Mouse (Mus musculus) ovary, postnatal 36 days (tissue): ENCODE measurements at regions not wholly inside any gene's neighbourhood (a gene's known extent, or its start where the extent isn't known, plus 50 kb on each side); places are given as distances from the start of the nearest gene placed in this dataset.

Source experiments
- DNase-seq: peaks from one replicate; pipeline ENCODE4 v3.0.0; 2022; ENCODE audit warnings: low spot score, mixed read lengths

- no peak for DNase-seq
Observed at GRCm38 (mm10) chr2:78804931-78805330, 63.0 kb upstream of the Ube2e3 start.

DNA sequence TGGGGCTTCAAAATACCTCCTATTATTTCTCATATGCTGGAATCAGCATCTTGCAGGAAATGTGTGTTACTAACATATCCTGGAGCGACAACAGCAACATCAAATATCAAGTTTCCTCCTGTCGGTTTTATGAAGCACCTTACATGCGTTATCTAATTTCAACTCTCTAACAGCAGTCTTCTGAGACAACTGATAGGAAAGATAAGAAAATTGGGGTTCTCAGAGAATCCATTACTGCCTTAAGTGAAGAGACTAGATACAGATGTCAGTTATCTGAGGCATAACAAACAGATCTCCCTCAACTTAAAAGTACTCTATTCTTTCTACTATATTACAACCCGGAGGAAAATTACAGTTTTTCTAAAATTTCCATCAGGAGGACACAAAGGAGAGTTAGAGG lies 64.4 kb upstream of the Ube2e3 start:
- no peak for DNase-seq

GRCm38 (mm10) chr2:78795446-78795845 lies 72.5 kb upstream of the Ube2e3 start:
- DNase-seq: no peak

- DNase-seq: no peak
Observed at GRCm38 (mm10) chr2:78794734-78795133, 73.2 kb upstream of the Ube2e3 start.

DNA sequence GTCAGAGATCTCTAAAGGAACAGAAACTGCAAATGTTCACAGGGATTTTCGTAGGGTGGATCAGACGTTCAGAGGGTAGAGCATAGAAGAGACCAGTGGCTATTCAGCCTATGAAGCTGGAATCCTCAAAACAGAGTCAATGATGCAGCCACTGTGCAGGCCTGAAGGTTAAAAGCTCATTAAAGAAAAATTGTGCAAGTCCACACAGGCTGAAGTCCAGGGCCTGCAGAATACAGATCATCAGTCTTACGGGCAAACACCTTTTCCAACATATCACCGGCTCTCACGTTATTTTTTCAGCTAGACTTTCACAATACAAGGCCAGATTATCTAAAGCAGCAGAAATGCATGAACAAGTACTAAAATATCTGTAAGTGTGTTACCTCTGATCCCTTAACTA lies 78.8 kb upstream of the Ube2e3 start:
- no peak for DNase-seq

GRCm38 (mm10) chr2:78788222-78788621 lies 79.7 kb upstream of the Ube2e3 start:
- DNase-seq: no peak

DNA sequence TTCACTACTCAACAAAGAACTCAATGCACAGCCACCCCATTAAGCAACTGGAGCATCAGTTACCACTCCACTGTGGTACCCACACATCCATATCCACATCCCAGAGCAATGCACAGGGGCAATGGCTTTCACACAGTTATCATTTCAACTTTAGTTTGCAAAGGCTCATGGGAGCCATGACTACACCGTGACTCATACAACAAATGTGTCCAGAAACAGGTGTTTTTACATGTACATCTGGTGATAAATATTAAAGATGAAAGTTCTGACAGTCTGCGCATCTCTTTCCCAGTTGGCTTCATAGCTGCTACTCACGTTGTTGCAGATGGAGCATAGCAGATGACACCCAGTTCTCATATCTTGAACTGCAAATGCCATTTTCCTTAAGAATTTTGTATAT lies 88.0 kb upstream of the Ube2e3 start:
- no peak for DNase-seq

DNA sequence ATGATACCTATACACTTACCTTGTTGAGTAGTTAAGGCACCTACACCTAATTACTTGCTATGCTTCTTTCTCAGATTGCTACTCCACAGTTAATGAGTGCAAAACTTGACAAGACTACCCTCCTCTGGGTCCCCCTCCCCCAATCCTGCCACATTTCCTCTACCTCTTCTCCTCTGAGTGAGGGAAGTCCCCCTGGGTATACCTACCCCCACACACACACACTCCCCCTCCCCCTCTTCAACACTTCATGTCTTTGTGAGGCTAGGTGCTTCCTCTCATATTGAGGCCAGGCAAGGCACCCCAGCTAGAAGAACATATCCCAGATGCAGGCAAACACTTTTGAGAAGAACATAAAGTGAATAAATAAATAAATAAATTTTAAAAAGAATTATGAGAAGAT lies 90.3 kb upstream of the Ube2e3 start:
- no peak for DNase-seq

DNA sequence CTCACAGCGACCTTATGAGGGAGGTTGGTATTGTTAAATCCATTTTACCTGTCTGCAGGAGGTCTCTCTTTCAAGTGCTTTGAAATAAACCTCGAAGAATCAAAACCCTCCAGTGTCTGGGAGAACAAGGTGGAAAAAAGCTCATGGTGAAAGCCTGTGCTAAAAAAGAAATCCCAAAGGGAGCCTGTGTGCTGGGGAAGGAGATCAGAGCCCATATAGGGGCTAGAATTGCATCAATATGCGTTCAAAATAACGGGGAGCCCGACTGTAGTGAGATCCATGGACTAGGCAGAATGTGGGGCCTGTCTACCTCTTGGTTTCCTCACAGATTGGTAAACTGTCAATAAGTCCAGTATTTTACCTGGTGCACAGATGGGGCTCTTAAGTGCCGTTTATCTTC lies 113.6 kb upstream of the Ube2e3 start:
- DNase-seq: no peak

DNA sequence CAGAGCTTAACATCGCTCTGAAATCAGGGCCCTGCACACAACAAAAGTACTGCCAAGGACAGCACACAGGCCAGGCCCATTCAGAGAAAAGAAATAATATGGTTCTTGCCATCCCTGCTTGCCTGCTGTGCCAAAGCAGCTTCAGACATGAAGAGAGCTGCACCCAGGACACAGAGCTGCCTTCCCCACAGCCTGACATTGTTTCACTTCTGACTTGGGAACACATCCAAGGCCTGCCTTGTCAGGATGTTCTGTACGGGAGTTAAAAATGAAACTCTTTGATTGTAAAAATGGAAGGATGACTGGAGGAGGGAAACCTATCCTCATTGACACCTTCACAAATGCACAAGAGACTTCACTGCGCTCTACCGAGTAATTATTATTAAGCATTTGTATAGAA lies 114.0 kb upstream of the Ube2e3 start:
- no peak for DNase-seq

DNA sequence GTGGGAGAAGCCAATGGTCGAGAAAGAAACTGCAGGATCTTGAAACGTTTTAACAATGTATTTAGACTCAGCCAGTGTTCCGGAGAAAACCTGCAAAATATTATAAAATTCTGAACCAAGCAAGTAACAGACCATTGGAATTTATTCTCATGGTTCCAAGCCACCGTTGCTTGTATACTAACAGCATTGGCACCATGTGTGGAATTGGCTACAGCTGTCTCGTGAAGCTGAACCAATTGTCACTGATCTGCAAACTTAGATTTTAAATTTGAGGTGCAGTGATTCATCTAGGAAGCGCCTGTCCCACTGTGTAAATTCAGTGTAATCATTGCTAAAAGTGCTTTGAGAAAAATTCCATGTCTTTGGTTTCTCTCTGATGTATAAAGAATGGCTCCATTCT lies 137.8 kb upstream of the Ube2e3 start:
- no peak for DNase-seq

- DNase-seq: no peak
Observed at GRCm38 (mm10) chr2:78726060-78726459, 141.9 kb upstream of the Ube2e3 start.

GRCm38 (mm10) chr2:78724416-78724815 lies 143.5 kb upstream of the Ube2e3 start:
- no peak for DNase-seq

- DNase-seq: no peak
Observed at GRCm38 (mm10) chr2:78723423-78723822, 144.5 kb upstream of the Ube2e3 start.

DNA sequence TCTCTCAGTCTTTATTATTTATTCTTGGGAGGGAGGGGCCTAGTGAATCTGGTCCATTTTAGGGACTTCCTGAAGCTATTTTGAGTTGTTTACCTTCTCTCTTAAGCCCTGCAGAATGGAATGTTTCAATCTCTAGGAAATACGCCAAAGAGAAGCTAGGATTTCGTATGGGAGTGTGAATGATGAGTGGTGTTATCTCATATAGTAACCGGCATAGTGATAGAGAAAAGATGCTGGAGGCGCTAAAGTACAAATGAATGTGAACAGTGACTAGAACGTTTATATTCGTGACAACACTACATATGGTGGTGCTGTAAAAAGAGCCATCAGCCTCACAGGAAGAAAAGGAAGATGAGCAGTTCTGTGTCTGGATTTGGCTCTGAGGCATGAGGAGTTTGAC lies 145.2 kb upstream of the Ube2e3 start:
- no peak for DNase-seq

- no peak for DNase-seq
Observed at GRCm38 (mm10) chr2:78718550-78718949, 149.4 kb upstream of the Ube2e3 start.

DNA sequence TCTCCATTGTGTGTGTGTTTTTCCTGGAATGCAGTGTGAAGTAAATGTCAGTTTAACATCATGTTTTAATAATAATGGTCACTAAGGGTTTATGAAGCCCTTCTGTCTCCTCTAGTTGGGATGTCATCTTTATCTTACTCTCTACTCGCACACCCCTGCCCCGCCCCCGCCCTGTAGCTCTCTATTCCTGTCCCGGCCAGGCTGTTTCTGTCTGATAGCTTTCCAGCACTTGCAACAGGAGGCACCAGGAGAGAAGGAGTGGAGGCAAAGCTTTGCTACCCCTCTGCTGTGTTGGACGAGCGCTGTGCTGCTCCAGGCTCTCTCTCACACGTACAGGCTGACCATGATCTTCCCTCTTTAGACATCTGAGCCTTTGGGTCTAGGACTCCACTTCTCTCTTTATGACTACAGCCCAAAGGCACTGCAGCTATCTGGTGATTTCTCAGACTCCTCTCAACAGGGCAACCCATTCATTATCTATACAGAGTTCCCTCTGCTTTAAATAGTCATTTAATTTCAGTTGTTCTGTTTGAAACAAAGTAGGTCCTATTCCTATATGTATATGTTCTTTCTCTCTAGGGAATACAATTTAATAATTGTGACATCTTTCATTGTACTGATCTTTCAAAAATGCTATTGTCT lies 151.6 kb upstream of the Ube2e3 start:
- DNase-seq: no peak

- no peak for DNase-seq
Observed at GRCm38 (mm10) chr2:78694851-78695250, 173.1 kb upstream of the Ube2e3 start.

DNA sequence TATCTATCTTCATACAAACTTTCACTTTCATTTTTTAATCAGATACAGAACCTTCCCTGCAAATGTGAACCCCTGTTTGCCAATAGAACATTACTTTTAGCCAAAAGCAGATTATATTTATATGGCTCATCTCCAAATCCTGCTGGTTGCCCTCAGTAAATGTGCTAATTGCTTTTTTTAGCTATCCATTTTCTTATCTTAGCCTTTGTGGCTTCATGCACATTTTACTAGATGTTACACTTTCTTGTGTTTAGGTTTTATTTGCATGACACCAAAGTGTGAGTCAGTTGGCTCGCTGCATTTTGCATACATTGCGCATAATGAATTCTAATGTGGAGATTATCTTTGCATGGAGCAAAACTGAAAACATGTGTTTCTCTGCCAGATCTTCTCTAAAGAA lies 211.3 kb upstream of the Ube2e3 start:
- DNase-seq: no peak

DNA sequence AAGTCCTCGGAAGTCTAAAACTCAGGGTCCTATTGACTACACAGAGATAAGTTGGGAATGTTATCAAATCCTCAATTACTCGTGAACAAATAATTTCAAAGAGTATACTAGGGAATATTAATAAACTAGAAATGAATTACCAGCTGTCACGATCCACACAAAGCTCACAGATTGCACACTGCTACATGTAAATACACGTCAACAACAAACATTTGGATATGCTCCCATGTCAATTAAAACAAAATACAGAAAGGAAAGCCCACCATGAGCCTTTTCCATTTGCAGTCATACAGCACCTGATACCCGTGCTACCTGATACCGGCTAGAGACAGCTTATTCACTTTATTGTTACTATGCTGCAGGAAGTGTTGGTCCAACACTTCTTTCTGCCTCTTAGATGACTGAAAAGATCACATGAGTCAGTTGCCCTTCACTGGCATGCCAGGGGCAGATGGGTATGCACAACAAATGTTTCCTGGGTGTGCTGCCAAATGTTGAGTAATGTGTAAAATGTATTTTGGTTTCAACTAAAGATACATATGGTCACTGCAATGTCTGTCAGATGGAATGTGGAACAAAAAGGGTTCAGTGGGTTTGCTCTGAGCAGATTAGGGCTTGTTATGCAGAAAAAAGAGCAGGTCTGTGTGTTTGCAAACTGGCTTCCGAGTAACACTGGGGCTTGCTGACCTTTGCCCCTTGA lies 212.6 kb upstream of the Ube2e3 start:
- no peak for DNase-seq

GRCm38 (mm10) chr2:78651549-78651948 lies 216.4 kb upstream of the Ube2e3 start:
- DNase-seq: no peak

GRCm38 (mm10) chr2:78640361-78640760 lies 227.6 kb upstream of the Ube2e3 start:
- DNase-seq: no peak

GRCm38 (mm10) chr2:78625264-78625663 lies 242.7 kb upstream of the Ube2e3 start:
- DNase-seq: no peak

DNA sequence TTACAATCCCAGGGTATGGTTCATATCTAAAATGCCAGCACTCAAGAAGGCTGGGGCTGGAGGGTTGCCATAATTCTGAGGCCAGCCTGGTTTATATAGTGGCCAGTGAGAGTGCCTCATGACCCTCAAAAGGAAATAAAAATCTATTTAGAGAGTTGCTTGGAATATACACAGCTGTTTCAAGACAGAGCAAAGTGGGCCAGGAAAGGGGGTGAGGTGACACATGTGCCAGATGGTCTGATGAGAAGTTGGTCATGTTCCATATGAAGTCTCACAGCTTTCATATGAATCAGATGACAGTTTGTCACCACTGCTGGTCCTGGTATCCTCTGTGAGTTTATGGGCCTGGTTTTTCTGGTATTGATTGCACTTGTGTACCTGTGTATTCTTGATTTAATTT lies 261.5 kb upstream of the Ube2e3 start:
- no peak for DNase-seq
